Mouse (Mus musculus) liver, adult 2 months (tissue): ENCODE measurements around the gene Meis1. TPM values are rescaled to one million over a fixed set of nuclear protein-coding genes. Genes with fewer than 3 reads are reported as not detected.

Source experiments
- DNase-seq: peaks from one replicate; pipeline ENCODE4 v3.0.0-alpha.2; 2011; ENCODE audit warnings: low read depth, low spot score; ENCODE audit errors: extremely low read depth
- H3K27ac ChIP-seq: fragments of 200-500 bp; replicated peaks from 2 replicates; pipeline ENCODE4 v1.5.1; 2012; ENCODE audit warnings: low read depth, mild to moderate bottlenecking, control low read depth, inconsistent platforms, low read length; ENCODE audit not compliant: insufficient read depth
- H3K27me3 ChIP-seq: fragments of 200-500 bp; 2 replicates; pipeline ENCODE4 v1.6.1; 2012; ENCODE audit warnings: mild to moderate bottlenecking, moderate library complexity, low read length, inconsistent platforms; ENCODE audit not compliant: control insufficient read depth, insufficient read depth
- H3K36me3 ChIP-seq: fragments of 200-500 bp; 2 replicates; pipeline ENCODE4 v1.6.1; 2012; ENCODE audit warnings: low read length, inconsistent platforms; ENCODE audit not compliant: control insufficient read depth, insufficient read depth
- H3K4me1 ChIP-seq: fragments of 200-500 bp; 2 replicates; pipeline ENCODE4 v1.6.1; 2011; ENCODE audit warnings: low read length; ENCODE audit not compliant: control insufficient read depth, insufficient read depth
- H3K4me3 ChIP-seq: fragments of 200-500 bp; 2 replicates; pipeline ENCODE4 v1.5.1; 2011; ENCODE audit warnings: low read depth, mild to moderate bottlenecking, control low read depth, low read length, moderate library complexity; ENCODE audit not compliant: insufficient read depth
- H3K79me2 ChIP-seq: fragments of 200-500 bp; 2 replicates; pipeline ENCODE4 v1.6.1; 2012; ENCODE audit warnings: inconsistent platforms, mild to moderate bottlenecking, low read length, moderate library complexity; ENCODE audit not compliant: control insufficient read depth, insufficient read depth
- H3K9ac ChIP-seq: fragments of 200-500 bp; 2 replicates; pipeline ENCODE4 v1.6.1; 2012; ENCODE audit warnings: low read depth, mild to moderate bottlenecking, control low read depth, inconsistent platforms, low read length
- CTCF ChIP-seq: fragments of 200-500 bp; IDR thresholded peaks from 2 replicates; pipeline ENCODE4 v1.5.1; 2011; ENCODE audit warnings: low read depth, low read length, control low read depth
- POLR2A ChIP-seq: fragments of 200-500 bp; IDR thresholded peaks from 2 replicates; pipeline ENCODE4 v1.6.1; 2011; ENCODE audit warnings: low read length, control low read depth; ENCODE audit not compliant: insufficient read depth; ENCODE audit errors: extremely low read depth
- WGBS: fragments of 180-500 bp; shearing (Covaris S2); methylation state at CpG from one replicate; pipeline ENCODE4 v1.1.7; 2018; 5-methylcytosine and 5-hydroxymethylcytosine counted together
- polyA plus RNA-seq: library from polyadenylated mRNA; depleted of rRNA; stranded (reverse); fragments of >200 nt; gene quantifications from 2 replicates; pipeline ENCODE4 v1.2.3, GENCODE M21; 2012
- total RNA-seq: library from RNA; depleted of rRNA; stranded (reverse); fragments of >200 nt; gene quantifications from 2 replicates; pipeline ENCODE4 v1.2.3, GENCODE M21; 2014

The Meis1 gene
- total and polyA plus RNA-seq, 2 experiments = 2.5 to 6.1 TPM

DNA sequence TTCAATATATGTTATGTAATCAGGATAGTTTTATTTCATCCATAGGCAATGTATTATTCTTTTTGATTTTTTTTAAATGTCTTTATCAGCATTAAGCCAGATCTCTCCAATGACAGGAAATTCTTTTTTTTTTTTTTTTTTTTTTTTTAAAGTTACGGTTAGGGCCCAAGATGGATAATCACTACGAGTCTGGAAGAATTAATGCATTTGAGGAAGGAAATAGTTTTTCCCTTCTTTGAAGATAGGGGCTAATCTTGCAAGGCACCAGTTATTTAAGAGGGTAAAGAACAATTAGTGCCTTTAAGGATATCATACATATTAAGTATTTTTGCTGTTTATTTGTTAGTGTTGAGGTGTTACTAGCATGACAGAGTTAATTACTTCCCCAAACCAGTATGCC lies 121.5 kb downstream of the Meis1 start:
- Histone ChIP-seq H3K4me3 (no peak overlapping the region), H3K4me1 (peaks cover 6% of the 10 kb centered on the region), H3K27me3 (no peaks in the 10 kb centered on the region), H3K9ac (no peak overlapping the region), H3K36me3 (no peaks in the 10 kb centered on the region), H3K79me2 (no peaks in the 10 kb centered on the region), H3K27ac (no peak overlapping the region)
- no peak for DNase-seq
- TF ChIP-seq CTCF (no peak), POLR2A (no peak)
- WGBS = 88% methylated on average over 2 of the region's 2 CpGs

DNA sequence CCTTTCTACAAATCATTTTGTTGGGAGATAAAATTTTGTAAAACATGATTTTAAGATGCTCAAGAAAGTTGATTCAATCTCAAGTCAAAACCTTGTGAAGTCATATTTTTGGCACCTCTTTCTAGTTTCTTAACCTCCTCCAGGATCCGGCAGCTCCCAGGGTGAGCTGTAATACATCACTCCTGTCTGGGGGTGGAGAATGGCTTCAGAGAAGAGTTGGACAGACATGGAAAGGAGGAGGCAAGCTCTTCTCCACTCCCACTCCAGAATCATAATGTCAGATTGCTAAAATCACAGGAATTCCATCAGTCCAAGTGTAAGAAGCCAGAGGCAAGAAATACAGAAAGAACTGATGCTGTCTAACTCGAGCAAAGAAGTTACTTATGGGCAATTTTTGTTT lies 126.3 kb downstream of the Meis1 start:
- H3K79me2 ChIP-seq = no peaks in the 10 kb centered on the region
- peaks cover 5% of the 10 kb centered on the region for H3K4me1 ChIP-seq
- TF ChIP-seq CTCF = no peak
- TF ChIP-seq POLR2A = no peak
- no peak for DNase-seq
- 65% methylated on average over 2 of the region's 2 CpGs for WGBS
- no peak overlapping the region for H3K9ac ChIP-seq
- no peak overlapping the region for H3K27ac ChIP-seq
- no peaks in the 10 kb centered on the region for H3K36me3 ChIP-seq
- H3K4me3 ChIP-seq = no peak overlapping the region
- no peaks in the 10 kb centered on the region for H3K27me3 ChIP-seq

DNA sequence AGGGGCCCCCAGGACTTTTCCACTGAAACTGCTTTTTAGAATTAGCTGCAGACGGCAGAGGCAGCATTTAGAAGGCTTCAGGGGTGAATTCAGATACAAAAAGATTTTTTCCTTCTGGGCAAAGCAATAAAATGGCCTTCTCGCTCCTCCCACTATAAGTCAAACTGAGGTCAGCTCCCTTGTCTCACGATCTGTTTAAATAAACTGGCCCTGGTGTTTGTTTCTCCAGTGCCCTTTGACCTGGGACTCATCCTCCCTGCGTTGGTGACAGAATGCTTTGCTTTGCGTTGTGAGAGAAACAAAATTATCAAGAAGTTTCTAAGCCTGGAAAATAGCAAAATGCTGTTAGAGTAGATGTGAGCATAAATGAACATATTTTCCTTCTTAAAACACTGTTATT lies 129.6 kb downstream of the Meis1 start:
- Histone ChIP-seq H3K4me3 (no peak overlapping the region), H3K9ac (no peak overlapping the region), H3K79me2 (no peaks in the 10 kb centered on the region), H3K4me1 (peaks cover 5% of the 10 kb centered on the region), H3K36me3 (no peaks in the 10 kb centered on the region), H3K27me3 (no peaks in the 10 kb centered on the region), H3K27ac (no peak overlapping the region)
- WGBS = 19% methylated on average over 5 of the region's 5 CpGs
- peak; percentile 61 for DNase-seq
- TF ChIP-seq CTCF (no peak), POLR2A (no peak)

DNA sequence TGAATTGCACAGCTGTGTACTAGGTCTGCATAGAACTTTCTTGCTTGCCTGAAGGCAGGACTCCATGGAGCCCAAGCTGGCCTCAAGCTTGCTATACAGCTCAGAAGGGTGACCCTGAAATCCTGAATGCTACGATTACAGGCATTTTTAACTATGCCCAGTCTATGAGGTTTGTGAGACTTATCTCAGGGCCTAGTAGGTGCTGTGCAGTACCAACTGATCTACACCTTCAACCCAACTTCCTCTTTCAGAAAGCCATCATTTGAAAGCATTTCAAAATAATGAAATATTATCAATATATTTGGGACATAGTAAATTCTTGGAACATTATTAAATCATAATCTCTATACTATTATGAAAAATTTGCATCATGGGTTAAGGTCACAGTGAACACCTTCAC lies 130.1 kb downstream of the Meis1 start:
- Histone ChIP-seq H3K27me3 (no peaks in the 10 kb centered on the region), H3K4me1 (peaks cover 5% of the 10 kb centered on the region), H3K4me3 (no peak overlapping the region), H3K27ac (no peak overlapping the region), H3K79me2 (no peaks in the 10 kb centered on the region), H3K9ac (no peak overlapping the region), H3K36me3 (no peaks in the 10 kb centered on the region)
- 90% methylated on average over 1 of the region's 1 CpGs for WGBS
- DNase-seq = no peak
- no peak for TF ChIP-seq POLR2A

DNA sequence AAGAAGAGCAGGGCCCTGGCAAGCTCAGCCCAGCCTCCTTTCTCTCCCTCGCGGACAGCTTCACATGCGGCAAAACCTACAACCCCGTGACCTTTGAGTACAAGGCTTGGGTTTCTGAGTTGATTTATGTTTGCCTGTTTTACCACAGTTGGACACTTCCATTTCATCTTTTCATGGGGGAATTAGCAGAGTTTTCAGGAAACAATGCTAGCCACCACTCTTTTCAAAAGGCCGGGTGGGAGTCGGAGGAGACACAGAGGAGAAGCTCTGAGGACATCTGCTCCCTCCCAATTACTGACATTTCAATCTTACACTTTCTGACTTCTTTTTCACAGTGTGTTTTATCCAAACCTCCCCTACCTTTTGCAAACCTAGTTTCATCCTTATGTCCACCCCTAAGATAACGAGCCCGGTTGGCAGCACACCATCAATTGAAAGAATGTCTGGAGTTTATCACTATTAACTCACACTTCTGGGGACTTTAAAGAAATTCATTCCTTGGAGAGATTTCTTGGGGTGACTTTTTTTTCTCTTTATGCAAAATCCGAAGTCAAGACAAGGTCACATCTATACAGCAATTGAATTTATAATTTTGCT lies 133.0 kb downstream of the Meis1 start:
- WGBS = 20% methylated on average over 9 of the region's 9 CpGs
- H3K4me1 ChIP-seq = peaks cover 2% of the 10 kb centered on the region
- H3K79me2 ChIP-seq = no peaks in the 10 kb centered on the region
- TF ChIP-seq POLR2A = no peak
- no peak for TF ChIP-seq CTCF
- no peak overlapping the region for H3K9ac ChIP-seq
- H3K36me3 ChIP-seq = no peaks in the 10 kb centered on the region; the same call in none of the 2 replicates
- peak; percentile 13 for DNase-seq
- H3K27me3 ChIP-seq = no peaks in the 10 kb centered on the region
- H3K27ac ChIP-seq = no peak overlapping the region
- H3K4me3 ChIP-seq = no peak overlapping the region

DNA sequence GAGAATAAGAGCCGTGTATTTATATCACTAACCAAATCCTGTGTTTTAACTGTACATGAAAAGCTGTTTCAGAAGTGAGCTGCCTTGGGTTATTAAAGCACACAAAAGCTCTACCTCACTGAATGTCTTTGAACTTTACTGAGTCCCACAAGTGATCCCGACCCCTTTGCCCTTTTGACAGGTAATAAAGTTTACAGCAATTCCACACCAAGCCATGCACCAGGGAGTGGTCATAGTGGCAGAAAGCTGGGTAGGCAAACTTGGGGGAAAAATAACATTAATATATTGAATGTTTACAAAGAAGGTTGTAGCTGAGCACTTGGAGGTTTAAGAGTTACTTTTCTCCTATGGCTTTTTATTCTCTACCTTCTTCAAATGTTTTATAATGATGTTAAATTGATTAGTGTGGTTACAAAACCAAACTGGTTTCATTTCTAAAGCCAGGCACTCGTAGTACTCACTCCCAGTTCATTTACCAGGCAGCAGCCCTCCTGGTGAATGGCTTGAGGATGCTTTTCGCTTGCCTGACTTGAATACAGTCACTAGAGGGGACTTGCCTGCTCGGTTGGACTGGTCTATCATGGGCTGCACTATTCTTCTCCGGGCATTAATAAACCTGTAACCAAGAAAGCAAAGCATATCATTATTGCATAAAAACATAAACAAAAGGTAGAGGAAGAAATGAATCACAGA lies 133.6 kb downstream of the Meis1 start:
- no peaks in the 10 kb centered on the region; the same call in none of the 2 replicates for H3K36me3 ChIP-seq
- no peak for DNase-seq
- H3K27ac ChIP-seq = no peak overlapping the region
- WGBS = 41% methylated on average over 6 of the region's 6 CpGs
- H3K79me2 ChIP-seq = no peaks in the 10 kb centered on the region
- H3K9ac ChIP-seq = no peak overlapping the region
- TF ChIP-seq CTCF (no peak), POLR2A (no peak)
- H3K4me3 ChIP-seq = no peak overlapping the region
- H3K4me1 ChIP-seq = peaks cover 2% of the 10 kb centered on the region
- H3K27me3 ChIP-seq = no peaks in the 10 kb centered on the region
